Mouse (Mus musculus) olfactory bulb, adult 2 months (tissue): ENCODE data around the gene St5.

ENCODE experiments used
- CTCF ChIP-seq: fragments of 200-500 bp; IDR thresholded peaks from 2 replicates; pipeline ENCODE4 v1.5.1; 2012; ENCODE audit warnings: low read depth, mild to moderate bottlenecking, low read length, moderate library complexity; ENCODE audit not compliant: insufficient read depth
- POLR2A ChIP-seq: fragments of 200-500 bp; IDR thresholded peaks from 2 replicates; pipeline ENCODE4 v1.6.1; 2012; ENCODE audit warnings: mild to moderate bottlenecking, low read depth, low read length, moderate library complexity; ENCODE audit not compliant: insufficient read depth

GRCm38 (mm10) chr7:109541609-109542363 is 161.6 kb downstream of the St5 start:
- no peak for TF ChIP-seq POLR2A
- no peak for TF ChIP-seq CTCF
